Mouse (Mus musculus) embryonic facial prominence, embryonic 14.5 days (tissue): ENCODE results near the gene Dtx3l. TPM values are rescaled to one million over a fixed set of nuclear protein-coding genes. Genes with fewer than 3 reads are reported as not detected.

Experiments used
- polyA plus RNA-seq: library from polyadenylated mRNA; unstranded; fragments of >200 nt; fragmentation: Nextera tagmentation; extraction: Ambion mirVana; gene quantifications from 2 replicates; pipeline ENCODE4 v1.2.1, GENCODE M21; 2014

The Dtx3l gene
- polyA plus RNA-seq, 1 experiment from 2014 or later, result 4.5 TPM

Other genes with a start within 250 kb of the Dtx3l start
- 21.9 and 23.9 TPM in 2 replicates for gene Dirc2, start 169.8 kb downstream of the Dtx3l start, polyA plus RNA-seq
- 13.9 and 14.8 TPM in 2 replicates for gene Hspbap1, start 168.8 kb downstream of the Dtx3l start, polyA plus RNA-seq
- gene Parp14, start 67.6 kb downstream of the Dtx3l start, polyA plus RNA-seq, result 1.2 and 1.3 TPM in 2 replicates
- gene Parp9, start 681 bp downstream of the Dtx3l start, polyA plus RNA-seq, result 5.4 and 6.1 TPM in 2 replicates
- 40.4 and 42.0 TPM in 2 replicates for gene Kpna1, start 39.6 kb upstream of the Dtx3l start, polyA plus RNA-seq
- 9.7 and 12.2 TPM in 2 replicates for gene Wdr5b, start 102.0 kb upstream of the Dtx3l start, polyA plus RNA-seq
- gene Fam162a, start 132.4 kb upstream of the Dtx3l start, polyA plus RNA-seq, result 378 and 432 TPM in 2 replicates
- 68.9 and 69.6 TPM in 2 replicates for gene Ccdc58, start 132.5 kb upstream of the Dtx3l start, polyA plus RNA-seq
- 2.3 and 3.6 TPM in 2 replicates for gene Csta1, start 192.1 kb upstream of the Dtx3l start, polyA plus RNA-seq
- gene Stfa2l1, start 217.7 kb upstream of the Dtx3l start, polyA plus RNA-seq, result 1.6 and 2.0 TPM in 2 replicates
- 5.2 and 5.4 TPM in 2 replicates for gene Gm5483, start 245.1 kb upstream of the Dtx3l start, polyA plus RNA-seq